In the genomic region with DNA sequence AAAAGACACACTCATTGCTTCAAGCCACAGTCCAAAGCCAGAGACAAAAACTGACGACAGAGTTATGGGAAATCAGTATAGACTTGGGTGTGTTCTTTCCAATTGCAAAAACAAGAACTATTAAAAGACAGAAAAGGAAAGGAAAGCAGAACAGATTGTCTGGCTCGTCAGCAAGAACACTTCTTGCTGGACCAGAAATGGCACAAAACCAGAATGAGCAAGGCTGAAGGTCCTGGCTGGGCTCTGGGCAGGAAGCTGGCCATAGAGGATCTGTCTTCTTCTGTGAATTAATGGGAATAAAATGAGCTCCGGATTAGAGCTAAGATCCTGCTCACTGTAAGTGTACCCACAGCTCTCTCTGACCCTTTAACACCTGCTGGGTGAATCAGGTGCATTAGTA, we compare ENCODE assay signal across 14 mouse cellular contexts.
A peak's percentile ranks its signal among the peaks of the same experiment; 100 is the strongest.
DNase-seq lines count a peak whose midpoint lies in the region; ATAC-seq lines count a peak whose summit lies in the region.
"Had no signal": no experiment of that assay in that cellular context is flagged by ENCODE, and none has a peak within 500 bp of the region (broad histone marks: within the 10 kb centered on the region; RNA-seq: fewer than 3 reads in every experiment).

No protein-coding gene starts in this region.

- peak; percentile 15 to 24 for DNase-seq in cerebellum, postnatal 25 days
- no peak for DNase-seq in cerebellum, adult 11-12 months
- DNase-seq in layer of hippocampus, adult 9-11 months = peak; percentile 22
- no peak for DNase-seq in layer of hippocampus, postnatal 25 days (ENCODE audit: extremely low spot score in 1 of 2, low spot score in 1 of 2)
- peak; percentile 4 for DNase-seq in right cerebral cortex, postnatal 25 days
- no peak for DNase-seq in right cerebral cortex, postnatal 4 days
- DNase-seq: adrenal gland, postnatal 10 days; cerebellum, adult 8-10 months; gastrocnemius, postnatal 10 days; heart, postnatal 4 days; kidney, adult 18-20 months had no signal

- ATAC-seq in frontal cortex, adult (ENCODE audit: low TSS enrichment) = no peak; the same call in 1 of the 2 replicates
- ATAC-seq: forebrain, embryonic 15.5 days; intestine, embryonic 15.5 days had no signal

Comparison
In these comparisons a context has a peak if more than half of its experiments do, and no peak if none do; other contexts are left out.
1. DNase-seq: peak in cerebellum, postnatal 25 days (2 of 2), layer of hippocampus, adult 9-11 months (single experiment) and right cerebral cortex, postnatal 25 days (single experiment); none in cerebellum, adult 11-12 months (single experiment), layer of hippocampus, postnatal 25 days (0 of 2) and right cerebral cortex, postnatal 4 days (single experiment).